Mouse (Mus musculus) heart, postnatal 4 days (tissue): ENCODE measurements around the gene Eps8. TPM values are rescaled to one million over a fixed set of nuclear protein-coding genes. Genes with fewer than 3 reads are reported as not detected.
A peak's percentile ranks its signal among the peaks of the same experiment; 100 is the strongest.

ENCODE experiments used
- DNase-seq: peaks from one replicate; pipeline ENCODE4 v3.0.0; 2021
- total RNA-seq, 2 experiments: library from RNA; stranded (reverse); gene quantifications; 2 replicates each; pipeline ENCODE4 v1.2.3; 2021

Eps8 gene
- total RNA-seq, result 10 to 100 TPM; 20.4 to 20.8 TPM

- DNase-seq, result no peak
These were observed at the start of gene Eps8 for GRCm38 (mm10) chr6:137654776-137655175. Eps8 (minus strand) TSS chr6:137654876.

GRCm38 (mm10) chr6:137703431-137703830 lies 48.8 kb upstream of the Eps8 start:
- DNase-seq, result no peak

- peak; percentile 37 for DNase-seq
These were observed 48.2 kb upstream of the Eps8 start for GRCm38 (mm10) chr6:137702918-137703317.

- DNase-seq, result no peak
These were observed 47.5 kb upstream of the Eps8 start for GRCm38 (mm10) chr6:137702186-137702585.

GRCm38 (mm10) chr6:137699434-137699833 lies 44.8 kb upstream of the Eps8 start:
- no peak for DNase-seq

- DNase-seq, result no peak
These were observed 41.9 kb upstream of the Eps8 start for GRCm38 (mm10) chr6:137696445-137697204.

- no peak for DNase-seq
These were observed 40.4 kb upstream of the Eps8 start for GRCm38 (mm10) chr6:137695046-137695445.

- no peak for DNase-seq
These were observed 39.6 kb upstream of the Eps8 start for GRCm38 (mm10) chr6:137694310-137694709.

- peak; percentile 33 for DNase-seq
These were observed 36.0 kb upstream of the Eps8 start for GRCm38 (mm10) chr6:137690550-137691119.

- no peak for DNase-seq
These were observed 33.9 kb upstream of the Eps8 start for GRCm38 (mm10) chr6:137688506-137689105.

- no peak for DNase-seq
These were observed 33.4 kb upstream of the Eps8 start for GRCm38 (mm10) chr6:137688079-137688478.

GRCm38 (mm10) chr6:137687667-137688066 lies 33.0 kb upstream of the Eps8 start:
- DNase-seq, result no peak

GRCm38 (mm10) chr6:137682629-137683028 lies 28.0 kb upstream of the Eps8 start:
- DNase-seq, result no peak

GRCm38 (mm10) chr6:137681000-137681399 lies 26.3 kb upstream of the Eps8 start:
- no peak for DNase-seq

GRCm38 (mm10) chr6:137676581-137676980 lies 21.9 kb upstream of the Eps8 start:
- DNase-seq, result no peak

- no peak for DNase-seq
These were observed 20.9 kb upstream of the Eps8 start for GRCm38 (mm10) chr6:137675556-137675955.

- DNase-seq, result no peak
These were observed 18.6 kb upstream of the Eps8 start for GRCm38 (mm10) chr6:137673301-137673700.

GRCm38 (mm10) chr6:137671561-137671960 lies 16.9 kb upstream of the Eps8 start:
- DNase-seq, result no peak

- DNase-seq, result no peak
These were observed 16.1 kb upstream of the Eps8 start for GRCm38 (mm10) chr6:137670820-137671219.

GRCm38 (mm10) chr6:137669876-137670275 lies 15.2 kb upstream of the Eps8 start:
- no peak for DNase-seq

- DNase-seq, result no peak
These were observed 14.8 kb upstream of the Eps8 start for GRCm38 (mm10) chr6:137669433-137669832.

- no peak for DNase-seq
These were observed 13.7 kb upstream of the Eps8 start for GRCm38 (mm10) chr6:137668331-137668730.

GRCm38 (mm10) chr6:137667665-137668064 lies 13.0 kb upstream of the Eps8 start:
- no peak for DNase-seq

GRCm38 (mm10) chr6:137664936-137665335 lies 10.3 kb upstream of the Eps8 start:
- no peak for DNase-seq
